Mouse (Mus musculus) liver, embryonic 16.5 days (tissue): ENCODE measurements around the gene Dstn. TPM values are rescaled to one million over a fixed set of nuclear protein-coding genes. Genes with fewer than 3 reads are reported as not detected.
A peak's percentile ranks its signal among the peaks of the same experiment; 100 is the strongest.

ENCODE experiments used
- ATAC-seq: fragments of 200-750 bp; cut with Nextera tagmentation; 2 replicates; pipeline ENCODE4 v1.8.0; 2017; ENCODE audit warnings: low read depth, mild to moderate bottlenecking, moderate number of reproducible peaks, moderate library complexity
- H3K27ac ChIP-seq: fragments of 300-500 bp; sonication (generic); 2 replicates; pipeline ENCODE4 v1.5.1; 2014; ENCODE audit warnings: mild to moderate bottlenecking, low read length
- H3K27me3 ChIP-seq: fragments of 300-500 bp; sonication (generic); 2 replicates; pipeline ENCODE4 v1.6.1; 2014; ENCODE audit warnings: low read depth, low read length, mixed read lengths; ENCODE audit not compliant: control insufficient read depth, insufficient read depth
- H3K36me3 ChIP-seq: fragments of 300-500 bp; sonication (generic); 2 replicates; pipeline ENCODE4 v1.6.1; 2014; ENCODE audit warnings: mild to moderate bottlenecking; ENCODE audit not compliant: control insufficient read depth, insufficient read depth
- H3K4me1 ChIP-seq: fragments of 300-500 bp; sonication (generic); 2 replicates; pipeline ENCODE4 v1.6.1; 2014; ENCODE audit warnings: low read depth, low read length, mixed read lengths; ENCODE audit not compliant: control insufficient read depth
- H3K4me2 ChIP-seq: fragments of 300-500 bp; sonication (generic); 2 replicates; pipeline ENCODE4 v1.6.1; 2014; ENCODE audit warnings: low read depth, low read length, mixed read lengths
- H3K4me3 ChIP-seq: fragments of 300-500 bp; sonication (generic); 2 replicates; pipeline ENCODE4 v1.5.1; 2014; ENCODE audit warnings: low read depth, mild to moderate bottlenecking, low read length
- H3K9ac ChIP-seq: fragments of 300-500 bp; sonication (generic); 2 replicates; pipeline ENCODE4 v1.6.1; 2014; ENCODE audit warnings: low read depth, low read length
- H3K9me3 ChIP-seq: fragments of 300-500 bp; sonication (generic); replicated peaks from 2 replicates; pipeline ENCODE4 v1.6.1; 2016; ENCODE audit warnings: low read length; ENCODE audit not compliant: control insufficient read depth
- WGBS: fragments of 180-500 bp; shearing (Covaris S2); extraction: QIAGEN DNeasy Blood & Tissue Kit; methylation state at CpG from one replicate; pipeline ENCODE4 v1.1.7; 2014; ENCODE audit not compliant: insufficient replicate concordance; 5-methylcytosine and 5-hydroxymethylcytosine counted together
- polyA plus RNA-seq: library from polyadenylated mRNA; unstranded; fragments of >200 nt; fragmentation: Nextera tagmentation; extraction: Ambion mirVana; gene quantifications from 2 replicates; pipeline ENCODE4 v1.2.1, GENCODE M21; 2015

Dstn gene
- polyA plus RNA-seq, 1 experiment from 2014 or later: 137 TPM

- Histone ChIP-seq H3K27ac (no peak overlapping the region), H3K36me3 (peaks cover 71% of the 10 kb centered on the region), H3K4me3 (no peak overlapping the region), H3K9me3 (no peaks in the 10 kb centered on the region), H3K27me3 (no peaks in the 10 kb centered on the region), H3K9ac (no peak overlapping the region), H3K4me2 (no peak overlapping the region), H3K4me1 (no peaks in the 10 kb centered on the region)
- WGBS: 76% methylated on average over 5 of the region's 5 CpGs
- ATAC-seq: no peak
Measured at GRCm38 (mm10) chr2:143962192-143962591, 47.1 kb downstream of the Dstn start.

GRCm38 (mm10) chr2:143963318-143963717 lies 48.2 kb downstream of the Dstn start:
- Histone ChIP-seq H3K9ac (no peak overlapping the region), H3K9me3 (no peaks in the 10 kb centered on the region), H3K36me3 (peaks cover 72% of the 10 kb centered on the region), H3K4me1 (no peaks in the 10 kb centered on the region), H3K4me3 (no peak overlapping the region), H3K4me2 (no peak overlapping the region), H3K27ac (no peak overlapping the region), H3K27me3 (no peaks in the 10 kb centered on the region)
- 75% methylated on average over 1 of the region's 1 CpGs for WGBS
- ATAC-seq: no peak

- no peak for ATAC-seq
- peaks cover 72% of the 10 kb centered on the region for H3K36me3 ChIP-seq
- H3K27ac ChIP-seq: no peak overlapping the region
- no peaks in the 10 kb centered on the region for H3K27me3 ChIP-seq
- no peak overlapping the region for H3K4me2 ChIP-seq
- no peaks in the 10 kb centered on the region for H3K4me1 ChIP-seq
- no peak overlapping the region for H3K4me3 ChIP-seq
- H3K9ac ChIP-seq: no peak overlapping the region
- WGBS: 74% methylated on average over 7 of the region's 7 CpGs
- no peaks in the 10 kb centered on the region for H3K9me3 ChIP-seq
Measured at GRCm38 (mm10) chr2:143969260-143969659, 54.1 kb downstream of the Dstn start.

- 71% methylated on average over 2 of the region's 2 CpGs for WGBS
- Histone ChIP-seq H3K4me1 (no peaks in the 10 kb centered on the region), H3K36me3 (peaks cover 58% of the 10 kb centered on the region), H3K9ac (no peak overlapping the region), H3K4me2 (no peak overlapping the region), H3K27ac (no peak overlapping the region), H3K4me3 (no peak overlapping the region), H3K27me3 (no peaks in the 10 kb centered on the region), H3K9me3 (no peaks in the 10 kb centered on the region)
- no peak for ATAC-seq
Measured at GRCm38 (mm10) chr2:143970841-143971240, 55.7 kb downstream of the Dstn start.

- no peak for ATAC-seq
- H3K27me3 ChIP-seq: no peaks in the 10 kb centered on the region
- H3K9me3 ChIP-seq: no peaks in the 10 kb centered on the region
- H3K27ac ChIP-seq: no peak overlapping the region
- H3K4me3 ChIP-seq: no peak overlapping the region
- H3K36me3 ChIP-seq: peaks cover 48% of the 10 kb centered on the region
- no peak overlapping the region for H3K4me2 ChIP-seq
- H3K4me1 ChIP-seq: no peaks in the 10 kb centered on the region
- 55% methylated on average over 2 of the region's 2 CpGs for WGBS
- H3K9ac ChIP-seq: no peak overlapping the region
Measured at GRCm38 (mm10) chr2:143971887-143972286, 56.8 kb downstream of the Dstn start.

- no peaks in the 10 kb centered on the region for H3K27me3 ChIP-seq
- H3K36me3 ChIP-seq: peaks cover 39% of the 10 kb centered on the region
- 78% methylated on average over 7 of the region's 7 CpGs for WGBS
- no peak overlapping the region for H3K27ac ChIP-seq
- ATAC-seq: no peak
- no peak overlapping the region for H3K4me2 ChIP-seq
- H3K4me1 ChIP-seq: peaks cover 3% of the 10 kb centered on the region; the same call in 1 of the 2 replicates
- no peak overlapping the region for H3K9ac ChIP-seq
- no peaks in the 10 kb centered on the region for H3K9me3 ChIP-seq
- H3K4me3 ChIP-seq: no peak overlapping the region
Measured at GRCm38 (mm10) chr2:143973161-143973560, 58.0 kb downstream of the Dstn start.

- H3K27me3 ChIP-seq: no peaks in the 10 kb centered on the region
- no peak overlapping the region for H3K4me2 ChIP-seq
- no peak overlapping the region for H3K27ac ChIP-seq
- no peak for ATAC-seq
- H3K9me3 ChIP-seq: no peaks in the 10 kb centered on the region
- no peak overlapping the region for H3K9ac ChIP-seq
- peaks cover 16% of the 10 kb centered on the region for H3K4me1 ChIP-seq
- WGBS: 74% methylated on average over 5 of the region's 5 CpGs
- peaks cover 21% of the 10 kb centered on the region for H3K36me3 ChIP-seq
- no peak overlapping the region for H3K4me3 ChIP-seq
Measured at GRCm38 (mm10) chr2:143975146-143975649, 60.1 kb downstream of the Dstn start.

- no peaks in the 10 kb centered on the region for H3K9me3 ChIP-seq
- 0 out of 2 replicates have a peak overlapping the region, but pooled peaks have one; percentile 9 for H3K27ac ChIP-seq
- H3K4me3 ChIP-seq: no peak overlapping the region
- ATAC-seq: no peak
- 66% methylated on average over 8 of the region's 8 CpGs for WGBS
- no peaks in the 10 kb centered on the region for H3K27me3 ChIP-seq
- H3K9ac ChIP-seq: no peak overlapping the region
- H3K36me3 ChIP-seq: peaks cover 4% of the 10 kb centered on the region; the same call in 1 of the 2 replicates
- peaks cover 34% of the 10 kb centered on the region for H3K4me1 ChIP-seq
- no peak overlapping the region for H3K4me2 ChIP-seq
Measured at GRCm38 (mm10) chr2:143978444-143979147, 63.5 kb downstream of the Dstn start.

GRCm38 (mm10) chr2:143980781-143981398 lies 65.8 kb downstream of the Dstn start:
- Histone ChIP-seq H3K27ac (no peak overlapping the region), H3K36me3 (peaks cover 8% of the 10 kb centered on the region), H3K4me3 (no peak overlapping the region), H3K4me2 (peak overlapping the region; percentile 22; the same call in 1 of the 2 replicates), H3K4me1 (peaks cover 34% of the 10 kb centered on the region), H3K9ac (no peak overlapping the region; the same call in 1 of the 2 replicates), H3K9me3 (no peaks in the 10 kb centered on the region), H3K27me3 (no peaks in the 10 kb centered on the region)
- peak; percentile 70 for ATAC-seq
- WGBS: 27% methylated on average over 6 of the region's 6 CpGs
